Mouse (Mus musculus) left cerebral cortex, postnatal 36 days (tissue): Measurements from ENCODE around the gene Kdm4a. TPM values are rescaled to one million over a fixed set of nuclear protein-coding genes. Genes with fewer than 3 reads are reported as not detected.

ENCODE experiments used
- microRNA-seq: library from miRNA; unstranded; fragments of <30 nt; microRNA quantifications from one replicate; pipeline ENCODE4 v1.2.0, GENCODE M21; 2022
- total RNA-seq, 2 experiments: library from RNA; stranded (reverse); gene quantifications; 2 replicates each; pipeline ENCODE4 v1.2.3; 2021

The Kdm4a gene
- total RNA-seq, 2 experiments from 2014 or later = 42.1 to 44.5 TPM

Small RNA genes within 50 kb of the gene (microRNA-seq; reads per million reads assigned to microRNA genes)
- gene Mir7226 = 3.6 reads per million, percentile 9 among the genes with 10 or more reads in this experiment

Other genes starting within 250 kb of the Kdm4a start
- 10 to 100 TPM; 47.0 to 51.5 TPM for gene St3gal3, start 45.1 kb downstream of the Kdm4a start, total RNA-seq
- 100 to 1,000 TPM; 118 to 126 TPM for gene Ptprf, start 111.4 kb upstream of the Kdm4a start, total RNA-seq
- gene Szt2, start 229.2 kb upstream of the Kdm4a start, total RNA-seq = 10 to 100 TPM; 30.0 to 46.8 TPM
- gene Med8, start 229.3 kb upstream of the Kdm4a start, total RNA-seq = 10 to 100 TPM; 55.6 to 62.5 TPM
- 10 to 100 TPM; 21.9 to 24.3 TPM for gene Elovl1, start 248.1 kb upstream of the Kdm4a start, total RNA-seq